Mouse (Mus musculus) frontal cortex, postnatal 14 days (tissue): Measurements from ENCODE around the gene Gm4881.
"Not testable (repeated sequence)": the region's sequence is repeated elsewhere in the genome, so short reads cannot be mapped to it uniquely, and the experiment has no call there.

Experiments
- DNase-seq, 2 experiments: peaks; one replicate each; pipeline ENCODE4 v3.0.0; 2022; ENCODE audit warnings: low spot score in 2 of 2

Gene Gm4881

GRCm38 (mm10) chr7:24896269-24896668 lies 48.0 kb downstream of the Gm4881 start:
- DNase-seq, result no peak

- not testable (repeated sequence) for DNase-seq
Measured at GRCm38 (mm10) chr7:24895749-24896148, 48.5 kb downstream of the Gm4881 start.

- DNase-seq, result no peak
Measured at GRCm38 (mm10) chr7:24892125-24892583, 52.1 kb downstream of the Gm4881 start.

GRCm38 (mm10) chr7:24891241-24892124 lies 52.8 kb downstream of the Gm4881 start:
- no peak for DNase-seq

GRCm38 (mm10) chr7:24890281-24891216 lies 53.7 kb downstream of the Gm4881 start:
- peak; percentile 45 to 63 for DNase-seq

GRCm38 (mm10) chr7:24889431-24890220 lies 54.7 kb downstream of the Gm4881 start:
- no peak for DNase-seq

- no peak for DNase-seq
Measured at GRCm38 (mm10) chr7:24887096-24887495, 57.2 kb downstream of the Gm4881 start.

- DNase-seq, result no peak
Measured at GRCm38 (mm10) chr7:24886308-24886633, 58.0 kb downstream of the Gm4881 start.

GRCm38 (mm10) chr7:24885468-24886307 lies 58.6 kb downstream of the Gm4881 start:
- DNase-seq, result no peak

- no peak for DNase-seq
Measured at GRCm38 (mm10) chr7:24884693-24885291, 59.5 kb downstream of the Gm4881 start.

- peak; percentile 95 to 98 for DNase-seq
Measured at GRCm38 (mm10) chr7:24883896-24884692, 60.2 kb downstream of the Gm4881 start, which contains the start of gene Rps19. TSS of gene Rps19 (plus strand) at chr7:24884371.

GRCm38 (mm10) chr7:24882416-24883199 lies 61.7 kb downstream of the Gm4881 start:
- DNase-seq, result no peak

- DNase-seq, result no peak
Measured at GRCm38 (mm10) chr7:24879620-24880019, 64.7 kb downstream of the Gm4881 start.

- DNase-seq, result no peak
Measured at GRCm38 (mm10) chr7:24877588-24877987, 66.7 kb downstream of the Gm4881 start.
